Mouse (Mus musculus): ENCODE results near the gene Lrfn3. TPM values are rescaled to one million over a fixed set of nuclear protein-coding genes. Genes with fewer than 3 reads are reported as not detected.

Lrfn3 gene
- polyA plus RNA-seq, 1 experiment from 2014 or later = 21.9 TPM

GRCm38 (mm10) chr7:30380061-30380460 is 17.5 kb upstream of the Lrfn3 start:
- CTCF ChIA-PET = no interaction called here
- TF ChIP-seq CTCF (IDR thresholded peaks at IDR 0.05) = no peak
- ATAC-seq (no peak), DNase-seq (ENCODE audit: low read depth, low spot score) (no peak)
- in situ Hi-C loops (cut with MboI; ENCODE audit: low pct_unique_long_range_greater_than_20kb) = loop anchor here (5.0 kb wide), 1 partner anchor 47 kb away; no protein-coding TSS in a partner anchor
- POLR2A ChIA-PET = interaction anchor here (0.6 kb wide), 1 partner anchor 45 kb away, joined by 3 read pairs; no protein-coding TSS in a partner anchor
- H3K27me3 ChIP-seq = peaks cover 11% of the 10 kb centered on the region

- peak; percentile 97 for ATAC-seq
- H3K27me3 ChIP-seq = peaks cover 5% of the 10 kb centered on the region
- TF ChIP-seq CTCF (IDR thresholded peaks at IDR 0.05) = peak; percentile 98
- peak; percentile 61 for DNase-seq (ENCODE audit: low read depth, low spot score)
- POLR2A ChIA-PET = interaction anchor here (0.6 kb wide), 1 partner anchor 714 kb away, joined by 4 read pairs; no protein-coding TSS in a partner anchor
- in situ Hi-C loops (cut with MboI; ENCODE audit: low pct_unique_long_range_greater_than_20kb) = no loop called here
- CTCF ChIA-PET = interaction anchor here (0.9 to 1.9 kb wide), 8 partner anchors 11 to 74 kb away, joined by 3 to 4 read pairs (median 4); partner anchors contain the start of gene Lrfn3
Measured at GRCm38 (mm10) chr7:30373501-30373962, 11.0 kb upstream of the Lrfn3 start.

GRCm38 (mm10) chr7:30367466-30367865 is 4.9 kb upstream of the Lrfn3 start:
- POLR2A ChIA-PET = no interaction called here
- in situ Hi-C loops (cut with MboI; ENCODE audit: low pct_unique_long_range_greater_than_20kb) = no loop called here

GRCm38 (mm10) chr7:30363344-30363738 is 769 bp upstream of the Lrfn3 start:
- POLR2A ChIA-PET = interaction anchor here (0.7 kb wide), 2 partner anchors 70 to 599 kb away, joined by 3 read pairs; no protein-coding TSS in a partner anchor
- CTCF ChIA-PET = interaction anchor here (1.3 kb wide), 1 partner anchor 10 kb away, joined by 4 read pairs; no protein-coding TSS in a partner anchor
- no peak for TF ChIP-seq CTCF (IDR thresholded peaks at IDR 0.05)
- peaks cover 15% of the 10 kb centered on the region for H3K27me3 ChIP-seq
- ATAC-seq (no peak), DNase-seq (ENCODE audit: low read depth, low spot score) (no peak)
- in situ Hi-C loops (cut with MboI; ENCODE audit: low pct_unique_long_range_greater_than_20kb) = no loop called here

More at GRCm38 (mm10) chr7:30367466-30367865, 4.9 kb upstream of the Lrfn3 start:
- H3K27me3 ChIP-seq = peaks cover 20% of the 10 kb centered on the region
- TF ChIP-seq CTCF (IDR thresholded peaks at IDR 0.05) = no peak
- DNase-seq (ENCODE audit: low read depth, low spot score) (no peak), ATAC-seq (no peak)
- CTCF ChIA-PET = interaction anchor here (0.9 to 1.0 kb wide), 2 partner anchors 41 to 57 kb away, joined by 3 read pairs; no protein-coding TSS in a partner anchor

- no peak for ATAC-seq
- TF ChIP-seq CTCF (IDR thresholded peaks at IDR 0.05) = no peak
- in situ Hi-C loops (cut with MboI; ENCODE audit: low pct_unique_long_range_greater_than_20kb) = no loop called here
- CTCF ChIA-PET = interaction anchor here (0.7 to 2.8 kb wide), 3 partner anchors 13 to 145 kb away, joined by 3 to 9 read pairs (median 3); no protein-coding TSS in a partner anchor
- no peak for DNase-seq (ENCODE audit: low read depth, low spot score)
- POLR2A ChIA-PET = no interaction called here
- no peaks in the 10 kb centered on the region for H3K27me3 ChIP-seq
Measured at GRCm38 (mm10) chr7:30360028-30360427, 2.5 kb downstream of the Lrfn3 start.

GRCm38 (mm10) chr7:30359276-30359865 is 3.2 kb downstream of the Lrfn3 start:
- no peak for ATAC-seq
- ChIA-PET POLR2A (interaction anchor here (0.6 kb wide), 1 partner anchor 114 kb away, joined by 3 read pairs; no protein-coding TSS in a partner anchor), CTCF (interaction anchor here (1.1 to 2.8 kb wide), 2 partner anchors 14 to 23 kb away, joined by 3 to 9 read pairs; no protein-coding TSS in a partner anchor)
- in situ Hi-C loops (cut with MboI; ENCODE audit: low pct_unique_long_range_greater_than_20kb) = no loop called here
- no peaks in the 10 kb centered on the region for H3K27me3 ChIP-seq
- DNase-seq (ENCODE audit: low read depth, low spot score) = no peak
- no peak for TF ChIP-seq CTCF (IDR thresholded peaks at IDR 0.05)

- TF ChIP-seq CTCF (IDR thresholded peaks at IDR 0.05) = no peak
- ATAC-seq = peak; percentile 60
- in situ Hi-C loops (cut with MboI; ENCODE audit: low pct_unique_long_range_greater_than_20kb) = no loop called here
- ChIA-PET POLR2A (no interaction called here), CTCF (interaction anchor here (1.1 to 2.8 kb wide), 3 partner anchors 9 to 22 kb away, joined by 3 to 9 read pairs (median 4); no protein-coding TSS in a partner anchor)
- H3K27me3 ChIP-seq = no peaks in the 10 kb centered on the region
- peak; percentile 78 for DNase-seq (ENCODE audit: low read depth, low spot score)
Measured at GRCm38 (mm10) chr7:30358378-30359186, 4.0 kb downstream of the Lrfn3 start.

- ChIA-PET POLR2A (no interaction called here), CTCF (interaction anchor here (0.7 to 1.9 kb wide), 3 partner anchors 17 to 22 kb away, joined by 3 to 14 read pairs (median 3); no protein-coding TSS in a partner anchor)
- TF ChIP-seq CTCF (IDR thresholded peaks at IDR 0.05) = no peak
- DNase-seq (ENCODE audit: low read depth, low spot score) (no peak), ATAC-seq (no peak)
- in situ Hi-C loops (cut with MboI; ENCODE audit: low pct_unique_long_range_greater_than_20kb) = loop anchor here (5.0 kb wide), 1 partner anchor 73 kb away; no protein-coding TSS in a partner anchor
- no peaks in the 10 kb centered on the region for H3K27me3 ChIP-seq
Measured at GRCm38 (mm10) chr7:30354059-30354458, 8.5 kb downstream of the Lrfn3 start.

- POLR2A ChIA-PET = interaction anchor here (0.6 kb wide), 1 partner anchor 7 kb away, joined by 4 read pairs; no protein-coding TSS in a partner anchor
- CTCF ChIA-PET = interaction anchor here (0.7 to 1.9 kb wide), 4 partner anchors 18 to 22 kb away, joined by 3 to 14 read pairs (median 4); no protein-coding TSS in a partner anchor
- TF ChIP-seq CTCF (IDR thresholded peaks at IDR 0.05) = no peak
- ATAC-seq (no peak), DNase-seq (ENCODE audit: low read depth, low spot score) (no peak)
- in situ Hi-C loops (cut with MboI; ENCODE audit: low pct_unique_long_range_greater_than_20kb) = loop anchor here (5.0 kb wide), 1 partner anchor 74 kb away; no protein-coding TSS in a partner anchor
- H3K27me3 ChIP-seq = no peaks in the 10 kb centered on the region
Measured at GRCm38 (mm10) chr7:30353279-30353822, 9.2 kb downstream of the Lrfn3 start.

- POLR2A ChIA-PET = no interaction called here
- in situ Hi-C loops (cut with MboI; ENCODE audit: low pct_unique_long_range_greater_than_20kb) = no loop called here
- peak; percentile 67 for ATAC-seq
- no peaks in the 10 kb centered on the region for H3K27me3 ChIP-seq
- TF ChIP-seq CTCF (IDR thresholded peaks at IDR 0.05) = peak; percentile 99
- CTCF ChIA-PET = interaction anchor here (1.1 to 2.9 kb wide), 4 partner anchors 12 to 83 kb away, joined by 4 to 13 read pairs (median 6); no protein-coding TSS in a partner anchor
- DNase-seq (ENCODE audit: low read depth, low spot score) = no peak
Measured at GRCm38 (mm10) chr7:30347828-30348227, 14.7 kb downstream of the Lrfn3 start.

All from Patski (cell line).